Mouse (Mus musculus): Measurements from ENCODE around the gene Olfr1224-ps1.
"Not testable (repeated sequence)": the region's sequence is repeated elsewhere in the genome, so short reads cannot be mapped to it uniquely, and the experiment has no call there.

Olfr1224-ps1 gene

GRCm38 (mm10) chr2:89163991-89164390 lies at the start of gene Olfr1224-ps1:
TSS of gene Olfr1224-ps1 (minus strand) at chr2:89164091.
- DNase-seq (ENCODE audit: low read depth, low spot score) = not testable (repeated sequence)

GRCm38 (mm10) chr2:89199948-89200347 lies 36.1 kb upstream of the Olfr1224-ps1 start, which contains the start of gene Olfr1226:
TSS of gene Olfr1226 (minus strand) at chr2:89200048.
- no peak for DNase-seq (ENCODE audit: low read depth, low spot score)

GRCm38 (mm10) chr2:89196325-89196982 lies 32.6 kb upstream of the Olfr1224-ps1 start:
- no peak for DNase-seq (ENCODE audit: low read depth, low spot score)

GRCm38 (mm10) chr2:89174569-89174968 lies 10.7 kb upstream of the Olfr1224-ps1 start, which contains the start of gene Olfr1225:
TSS of gene Olfr1225 (minus strand) at chr2:89174669.
- DNase-seq (ENCODE audit: low read depth, low spot score) = no peak

- DNase-seq (ENCODE audit: low read depth, low spot score) = not testable (repeated sequence)
Measured at GRCm38 (mm10) chr2:89164711-89165110, 820 bp upstream of the Olfr1224-ps1 start.

DNA sequence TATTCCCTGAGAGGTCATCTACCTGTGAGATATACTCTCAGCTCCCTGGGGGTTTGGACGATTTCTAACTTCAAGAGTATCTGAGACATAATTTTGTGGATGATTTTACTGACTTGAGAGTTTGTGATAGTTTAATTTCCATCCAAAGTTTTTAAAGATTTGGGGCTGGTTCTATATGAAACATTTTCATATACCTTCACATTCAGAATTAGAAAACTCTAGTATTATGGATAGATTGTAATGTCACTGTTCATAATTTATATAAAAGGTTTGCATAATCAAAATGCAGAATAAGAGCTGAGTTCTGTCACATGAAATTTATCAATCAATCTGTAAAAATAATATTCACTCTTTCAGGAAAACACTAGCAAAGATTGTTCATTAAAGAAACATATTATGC lies 12.4 kb downstream of the Olfr1224-ps1 start, which contains the start of gene Olfr1223:
Olfr1223 (minus strand) TSS at position 101 of the 400 bp plus-strand sequence.
- no peak for DNase-seq (ENCODE audit: low read depth, low spot score)

GRCm38 (mm10) chr2:89132954-89133353 lies 30.9 kb downstream of the Olfr1224-ps1 start, which contains the start of gene Olfr1222:
TSS of gene Olfr1222 (minus strand) at chr2:89133054.
- no peak for DNase-seq (ENCODE audit: low read depth, low spot score)

GRCm38 (mm10) chr2:89117183-89117582 lies 46.7 kb downstream of the Olfr1224-ps1 start, which contains the start of gene Olfr1221:
TSS of gene Olfr1221 (minus strand) at chr2:89117283.
- no peak for DNase-seq (ENCODE audit: low read depth, low spot score)

- no peak for DNase-seq (ENCODE audit: low read depth, low spot score)
Measured at GRCm38 (mm10) chr2:89106735-89107134, 57.2 kb downstream of the Olfr1224-ps1 start, which contains the start of gene Olfr1220. TSS of gene Olfr1220 (minus strand) at chr2:89106835.

DNA sequence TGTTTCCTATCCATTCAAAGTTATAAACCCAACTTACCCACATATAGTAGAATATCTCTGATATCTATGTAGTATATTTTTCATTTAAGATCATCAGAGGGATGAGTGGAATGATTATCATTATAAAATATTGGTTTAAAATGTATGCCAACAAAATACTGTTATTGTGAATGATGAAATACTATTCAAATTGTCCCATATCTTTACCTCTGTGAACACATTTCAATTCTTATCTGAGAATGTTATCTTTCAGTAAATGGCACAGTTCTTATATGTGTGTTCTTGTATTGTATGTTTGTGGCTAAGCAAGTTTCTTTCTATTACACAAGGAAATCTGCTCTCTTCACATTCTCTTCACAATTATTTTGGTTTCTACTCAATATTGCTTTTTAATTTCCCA lies 58.2 kb downstream of the Olfr1224-ps1 start:
- DNase-seq (ENCODE audit: low read depth, low spot score) = no peak

Data from R1 (cell line).